Mouse (Mus musculus): ENCODE measurements around the gene Pnp2.

DNA sequence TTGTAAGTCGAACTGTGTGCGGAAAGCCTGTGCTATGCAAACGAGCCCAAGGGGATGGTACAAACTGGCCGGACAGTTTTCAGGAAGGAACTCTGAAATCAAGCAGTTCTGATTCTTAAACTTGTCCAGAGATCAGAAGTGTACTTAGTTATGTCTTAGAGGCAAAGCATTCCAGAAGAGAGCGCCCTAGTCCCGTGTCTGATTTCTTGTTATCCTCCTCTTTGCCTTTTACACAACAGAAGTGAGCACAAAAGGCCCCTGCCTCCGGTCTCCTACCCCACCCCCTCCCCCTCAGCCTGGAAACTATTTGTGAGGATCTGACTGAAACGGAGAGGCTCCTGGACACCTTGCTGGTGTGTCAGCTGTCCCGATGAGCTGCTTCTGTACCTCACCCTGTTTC lies 20.9 kb downstream of the Pnp2 start:
- TF ChIP-seq GATA1 (IDR thresholded peaks at IDR 0.05; ENCODE audit: low read length), result no peak
- no peak for TF ChIP-seq TAL1 (IDR thresholded peaks at IDR 0.05; ENCODE audit: low read length)
